Mouse (Mus musculus): ENCODE data around the gene Cip2a. TPM values are rescaled to one million over a fixed set of nuclear protein-coding genes. Genes with fewer than 3 reads are reported as not detected.

Gene Cip2a
- 24.1 and 24.7 TPM in 2 replicates for polyA plus RNA-seq (2016; fragmentation: Nextera tagmentation; extraction: Ambion mirVana)

GRCm38 (mm10) chr16:48993559-48994342, at the start of gene Cip2a, which contains the start of gene Dzip3:
Cip2a (plus strand) TSS chr16:48994185.
Dzip3 (minus strand) TSS chr16:48994165.
- Histone ChIP-seq H3K4me3 (peak within 1 kb of the TSS; percentile 97), H3K4me1 (peaks cover 22% of the 10 kb centered on the region), H3K9me3 (replicated peaks) (no peaks in the 10 kb centered on the region), H3K27ac (peak within 1 kb of the TSS; percentile 90), H3K9ac (peak within 1 kb of the TSS; percentile 98), H3K4me2 (peak within 1 kb of the TSS; percentile 72), H3K27me3 (replicated peaks) (no peaks in the 10 kb centered on the region), H3K36me3 (peaks cover 19% of the 10 kb centered on the region)
- ATAC-seq = peak; percentile 96
- WGBS (ENCODE audit: insufficient replicate concordance) = under 1% methylated on average over 74 of the region's 74 CpGs

- 85% methylated on average over 2 of the region's 2 CpGs for WGBS (ENCODE audit: insufficient replicate concordance)
- H3K9me3 ChIP-seq (replicated peaks) = no peaks in the 10 kb centered on the region
- H3K4me1 ChIP-seq = no peaks in the 10 kb centered on the region
- no peak overlapping the region for H3K4me2 ChIP-seq
- H3K4me3 ChIP-seq = no peak overlapping the region
- no peaks in the 10 kb centered on the region for H3K27me3 ChIP-seq (replicated peaks)
- H3K27ac ChIP-seq = no peak overlapping the region
- no peak for ATAC-seq
- H3K9ac ChIP-seq = no peak overlapping the region
- peaks cover 20% of the 10 kb centered on the region for H3K36me3 ChIP-seq
Measured at GRCm38 (mm10) chr16:48972996-48973395, 21.0 kb upstream of the Cip2a start.

DNA sequence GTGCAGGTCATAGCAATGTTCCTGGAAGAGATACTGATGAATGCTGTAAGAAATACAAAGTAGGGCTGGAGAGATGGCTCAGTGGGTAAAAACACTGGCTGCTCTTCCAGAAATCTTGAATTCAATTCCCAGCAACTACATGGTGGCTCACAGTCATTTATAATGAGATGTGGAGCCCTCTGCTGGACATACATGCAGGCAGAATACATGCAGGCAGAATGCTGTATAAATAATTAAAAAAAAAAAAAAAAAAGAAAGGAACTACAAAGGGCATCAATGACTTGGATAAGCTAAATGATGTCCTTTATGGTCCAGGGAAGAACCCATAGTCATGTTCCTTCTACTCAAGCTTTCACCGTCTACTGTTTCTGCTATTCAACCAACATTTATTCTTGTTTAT, 20.4 kb upstream of the Cip2a start:
- Histone ChIP-seq H3K4me2 (no peak overlapping the region), H3K27me3 (replicated peaks) (no peaks in the 10 kb centered on the region), H3K9ac (no peak overlapping the region), H3K9me3 (replicated peaks) (no peaks in the 10 kb centered on the region), H3K27ac (no peak overlapping the region), H3K36me3 (peaks cover 25% of the 10 kb centered on the region), H3K4me1 (no peaks in the 10 kb centered on the region), H3K4me3 (no peak overlapping the region)
- WGBS (ENCODE audit: insufficient replicate concordance) = 86% methylated on average over 1 of the region's 1 CpGs
- ATAC-seq = no peak

DNA sequence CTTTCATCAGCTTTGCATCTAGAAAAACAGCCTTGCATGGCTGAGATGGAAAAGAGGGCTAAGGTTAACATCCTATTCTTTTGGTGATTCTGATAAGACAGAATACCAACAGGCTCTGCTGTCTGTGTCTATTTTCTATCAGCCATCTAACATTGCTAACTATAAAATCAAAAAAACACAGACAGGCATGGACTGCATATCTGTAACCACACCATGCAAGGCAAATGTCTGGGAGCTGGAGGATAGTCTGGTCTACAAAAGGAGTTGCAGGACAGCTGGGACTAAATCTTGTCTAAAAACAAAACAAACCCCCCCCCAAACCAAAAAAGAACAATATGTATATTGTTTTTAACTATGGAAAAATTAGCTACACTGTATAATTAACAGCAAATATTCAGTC, 14.0 kb upstream of the Cip2a start:
- H3K27ac ChIP-seq = no peak overlapping the region
- peaks cover 24% of the 10 kb centered on the region for H3K36me3 ChIP-seq
- no peaks in the 10 kb centered on the region for H3K27me3 ChIP-seq (replicated peaks)
- H3K9ac ChIP-seq = no peak overlapping the region
- no peak overlapping the region for H3K4me3 ChIP-seq
- H3K4me1 ChIP-seq = no peaks in the 10 kb centered on the region
- H3K9me3 ChIP-seq (replicated peaks) = no peaks in the 10 kb centered on the region
- ATAC-seq = no peak
- no peak overlapping the region for H3K4me2 ChIP-seq

- 60% methylated on average over 5 of the region's 5 CpGs for WGBS (ENCODE audit: insufficient replicate concordance)
- Histone ChIP-seq H3K4me3 (no peak overlapping the region), H3K9me3 (replicated peaks) (no peaks in the 10 kb centered on the region), H3K27me3 (replicated peaks) (no peaks in the 10 kb centered on the region), H3K4me1 (no peaks in the 10 kb centered on the region), H3K27ac (no peak overlapping the region), H3K36me3 (peaks cover 8% of the 10 kb centered on the region), H3K9ac (no peak overlapping the region), H3K4me2 (no peak overlapping the region)
- no peak for ATAC-seq
Measured at GRCm38 (mm10) chr16:48985034-48985627, 8.9 kb upstream of the Cip2a start.

DNA sequence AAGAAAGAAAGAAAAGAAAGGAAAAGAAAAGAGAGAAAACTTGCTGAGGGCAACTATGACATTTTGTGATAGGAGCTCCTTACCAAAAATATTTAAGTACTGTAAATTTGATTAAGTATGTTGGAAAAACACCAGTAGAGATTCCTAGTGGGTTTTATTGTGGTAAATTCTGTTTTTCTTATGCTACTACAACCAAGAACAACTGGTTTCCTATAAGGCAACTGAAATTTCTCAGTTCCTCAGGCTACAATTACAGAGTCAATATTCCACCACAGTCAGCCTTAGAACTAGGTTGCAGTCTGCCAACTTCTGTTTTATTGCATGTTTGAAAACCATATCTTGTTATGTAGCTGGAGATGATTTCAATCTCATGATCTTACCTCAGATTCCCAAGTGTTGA, 4.3 kb upstream of the Cip2a start:
- Histone ChIP-seq H3K36me3 (peaks cover 4% of the 10 kb centered on the region), H3K4me3 (no peak overlapping the region), H3K27me3 (replicated peaks) (no peaks in the 10 kb centered on the region), H3K4me2 (no peak overlapping the region), H3K27ac (no peak overlapping the region), H3K9me3 (replicated peaks) (no peaks in the 10 kb centered on the region), H3K4me1 (peaks cover 6% of the 10 kb centered on the region), H3K9ac (no peak overlapping the region)
- ATAC-seq = no peak

- WGBS (ENCODE audit: insufficient replicate concordance) = 34% methylated on average over 10 of the region's 10 CpGs
- H3K27ac ChIP-seq = peak overlapping the region; percentile 54; the same call in 1 of the 2 replicates
- H3K4me3 ChIP-seq = peak overlapping the region; percentile 97
- H3K4me2 ChIP-seq = peak overlapping the region; percentile 72
- peaks cover 13% of the 10 kb centered on the region for H3K36me3 ChIP-seq
- no peak for ATAC-seq
- no peaks in the 10 kb centered on the region for H3K9me3 ChIP-seq (replicated peaks)
- H3K27me3 ChIP-seq (replicated peaks) = no peaks in the 10 kb centered on the region
- H3K9ac ChIP-seq = peak overlapping the region; percentile 98
- H3K4me1 ChIP-seq = peaks cover 22% of the 10 kb centered on the region
Measured at GRCm38 (mm10) chr16:48992437-48993230, 1.4 kb upstream of the Cip2a start.

DNA sequence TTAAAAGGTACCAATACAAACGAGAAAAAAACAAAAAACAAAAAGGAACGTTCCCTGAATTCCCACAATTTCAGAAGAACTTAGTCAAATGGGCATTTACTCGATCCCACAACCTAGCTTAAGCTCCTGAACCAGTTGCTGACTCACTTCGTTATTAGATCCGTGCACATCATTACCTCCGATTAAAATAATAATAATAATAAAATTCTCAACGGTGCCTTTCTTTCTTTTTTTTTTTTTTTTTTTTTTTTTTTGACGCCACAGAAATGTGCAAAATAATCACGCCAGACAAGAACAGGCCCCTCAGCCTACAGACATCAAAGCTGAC, 790 bp upstream of the Cip2a start:
- Histone ChIP-seq H3K36me3 (peaks cover 14% of the 10 kb centered on the region), H3K4me3 (peak overlapping the region; percentile 97), H3K27me3 (replicated peaks) (no peaks in the 10 kb centered on the region), H3K4me2 (peak overlapping the region; percentile 72), H3K27ac (peak overlapping the region; percentile 90), H3K9me3 (replicated peaks) (no peaks in the 10 kb centered on the region), H3K4me1 (peaks cover 22% of the 10 kb centered on the region), H3K9ac (peak overlapping the region; percentile 98)
- 2% methylated on average over 9 of the region's 9 CpGs for whole genome bisulfite sequencing (ENCODE audit: insufficient replicate concordance)
- ATAC-seq = no peak

- H3K9me3 ChIP-seq (replicated peaks) = no peaks in the 10 kb centered on the region
- peaks cover 22% of the 10 kb centered on the region for H3K4me1 ChIP-seq
- peaks cover 24% of the 10 kb centered on the region for H3K36me3 ChIP-seq
- H3K9ac ChIP-seq = peak overlapping the region; percentile 98
- H3K4me3 ChIP-seq = peak overlapping the region; percentile 97
- H3K27me3 ChIP-seq (replicated peaks) = no peaks in the 10 kb centered on the region
- ATAC-seq = peak; percentile 66
- 2% methylated on average over 18 of the region's 18 CpGs for WGBS (ENCODE audit: insufficient replicate concordance)
- H3K27ac ChIP-seq = peak overlapping the region; percentile 90
- peak overlapping the region; percentile 72 for H3K4me2 ChIP-seq
Measured at GRCm38 (mm10) chr16:48994343-48994693, 333 bp downstream of the Cip2a start.

DNA sequence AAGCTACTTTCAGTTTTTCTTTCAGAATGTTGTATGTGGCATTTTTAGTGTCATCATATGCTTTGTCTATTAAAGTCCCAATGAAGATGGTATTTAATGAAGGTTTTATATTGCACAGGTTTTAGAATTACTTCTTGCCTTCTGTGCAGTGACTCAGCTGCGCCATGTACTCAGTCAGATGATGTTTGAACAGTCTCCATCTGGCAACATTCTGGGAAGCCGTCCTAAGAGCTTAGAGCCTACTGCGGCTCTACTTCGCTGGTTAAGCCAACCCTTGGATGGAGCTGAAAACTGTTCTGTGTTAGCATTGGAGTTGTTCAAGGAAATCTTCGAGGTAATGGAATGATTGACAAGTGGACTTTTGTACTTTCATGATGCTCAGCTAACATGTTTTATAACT, 10.2 kb downstream of the Cip2a start:
- H3K27me3 ChIP-seq (replicated peaks) = no peaks in the 10 kb centered on the region
- H3K4me2 ChIP-seq = no peak overlapping the region
- no peak overlapping the region for H3K9ac ChIP-seq
- H3K4me3 ChIP-seq = no peak overlapping the region
- ATAC-seq = no peak
- WGBS (ENCODE audit: insufficient replicate concordance) = 88% methylated on average over 5 of the region's 5 CpGs
- H3K4me1 ChIP-seq = no peaks in the 10 kb centered on the region
- H3K36me3 ChIP-seq = peaks cover 81% of the 10 kb centered on the region
- H3K9me3 ChIP-seq (replicated peaks) = no peaks in the 10 kb centered on the region
- H3K27ac ChIP-seq = no peak overlapping the region

DNA sequence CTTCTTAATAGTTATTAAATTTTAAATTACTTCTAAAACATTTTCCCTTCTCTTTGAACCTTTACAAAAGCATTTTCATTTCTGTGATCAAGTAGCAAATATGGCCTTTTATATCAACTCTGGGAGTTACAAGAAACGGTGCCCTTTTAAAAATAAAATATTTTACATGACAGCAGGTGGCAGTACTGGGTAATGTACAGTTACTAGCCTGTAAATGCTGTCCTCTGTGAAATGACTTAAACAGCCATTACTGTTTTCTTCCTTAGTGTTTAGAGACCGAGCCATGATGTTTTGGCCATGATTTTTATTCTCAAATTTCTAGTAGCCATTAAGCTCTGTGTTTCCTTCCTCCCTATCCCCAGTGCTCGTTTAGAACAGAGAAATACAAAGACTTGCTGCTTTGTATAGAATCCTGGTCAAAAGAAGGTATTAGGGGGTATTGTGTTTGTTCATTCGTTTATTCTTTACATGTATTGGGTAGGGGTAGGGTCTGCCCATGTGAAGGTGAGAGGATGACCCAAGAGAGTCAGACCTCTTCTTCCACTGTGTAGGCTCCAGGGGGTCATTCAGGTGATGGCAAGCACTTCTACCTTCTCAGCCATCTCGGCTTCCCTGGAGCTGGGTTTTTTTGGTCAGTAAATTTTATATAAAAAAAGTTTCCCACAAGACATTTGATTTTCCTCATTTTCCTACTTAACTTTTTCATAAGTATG, 22.8 kb downstream of the Cip2a start:
- ATAC-seq = no peak
- Histone ChIP-seq H3K4me2 (no peak overlapping the region), H3K4me1 (no peaks in the 10 kb centered on the region), H3K27ac (no peak overlapping the region), H3K9me3 (replicated peaks) (no peaks in the 10 kb centered on the region), H3K4me3 (no peak overlapping the region), H3K27me3 (replicated peaks) (no peaks in the 10 kb centered on the region), H3K9ac (no peak overlapping the region), H3K36me3 (peaks cover 65% of the 10 kb centered on the region)
- WGBS (ENCODE audit: insufficient replicate concordance) = 76% methylated on average over 5 of the region's 5 CpGs

GRCm38 (mm10) chr16:49035852-49036251, 41.9 kb downstream of the Cip2a start:
- H3K4me1 ChIP-seq = no peaks in the 10 kb centered on the region
- no peaks in the 10 kb centered on the region for H3K9me3 ChIP-seq (replicated peaks)
- 67% methylated on average over 4 of the region's 4 CpGs for WGBS (ENCODE audit: insufficient replicate concordance)
- H3K27me3 ChIP-seq (replicated peaks) = no peaks in the 10 kb centered on the region
- no peak overlapping the region for H3K9ac ChIP-seq
- ATAC-seq = no peak
- H3K36me3 ChIP-seq = no peaks in the 10 kb centered on the region
- no peak overlapping the region for H3K4me3 ChIP-seq
- no peak overlapping the region for H3K27ac ChIP-seq
- H3K4me2 ChIP-seq = no peak overlapping the region
